Mouse (Mus musculus): ENCODE data around the gene Cntn4.
"Not testable (repeated sequence)": the region's sequence is repeated elsewhere in the genome, so short reads cannot be mapped to it uniquely, and the experiment has no call there.

The Cntn4 gene

DNA sequence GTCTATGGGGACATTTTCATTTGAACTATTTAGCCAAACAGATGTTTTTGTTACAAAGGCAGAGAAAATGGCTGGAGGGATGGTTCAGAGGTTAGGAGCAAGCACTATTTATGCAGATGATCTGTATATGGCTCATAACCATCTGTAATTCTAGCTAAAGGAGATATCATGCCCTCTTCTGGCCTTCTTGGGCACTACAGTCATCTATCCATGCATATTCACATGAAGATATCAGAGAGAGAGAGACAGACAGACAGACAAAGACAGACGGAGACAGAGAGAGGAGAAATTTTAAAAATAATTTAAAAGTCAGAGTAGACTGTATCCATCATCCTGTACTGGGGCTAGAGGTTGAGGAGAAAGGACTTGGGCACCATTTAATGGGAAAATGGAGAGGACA lies 652.2 kb downstream of the Cntn4 start:
- no peak for DNase-seq (ENCODE audit: low spot score)

DNA sequence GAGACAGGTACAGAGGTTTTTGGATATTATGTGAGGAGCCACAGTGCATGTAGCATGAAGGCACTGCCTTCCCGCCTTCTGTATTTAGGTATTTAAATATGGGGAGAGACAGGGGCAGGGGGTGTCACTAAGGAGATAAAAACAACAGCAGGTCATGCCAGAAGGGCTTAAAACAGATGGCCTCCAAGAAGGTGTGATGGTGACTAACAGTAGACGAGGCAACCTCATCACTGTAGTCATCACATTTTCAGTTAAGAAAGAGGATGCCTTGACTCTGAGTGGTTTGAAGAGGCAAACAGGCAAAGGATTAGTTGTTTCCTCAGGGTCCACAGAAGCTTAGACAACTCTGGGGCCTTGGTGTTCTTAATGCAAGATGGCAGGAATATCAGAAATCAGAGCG lies 655.0 kb downstream of the Cntn4 start:
- DNase-seq (ENCODE audit: low spot score): no peak

DNA sequence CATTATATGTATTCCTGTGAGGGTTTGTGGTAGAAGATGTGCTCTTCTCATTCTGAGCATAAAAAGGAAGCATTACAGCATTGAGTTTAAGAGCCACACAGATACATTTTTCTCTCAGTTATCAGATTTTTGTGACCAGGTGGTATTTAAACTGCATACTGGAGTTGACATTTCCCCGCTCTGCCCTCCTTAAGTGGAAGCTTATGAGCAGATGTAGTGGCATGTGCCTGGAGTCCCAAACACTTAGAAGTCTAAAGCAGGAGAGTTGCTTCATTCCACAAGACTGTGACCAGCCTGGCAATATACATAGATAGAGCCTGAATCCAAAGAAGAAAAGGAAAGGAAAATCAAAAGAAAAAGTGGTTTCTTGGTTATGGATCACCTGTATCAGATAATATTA lies 655.5 kb downstream of the Cntn4 start:
- no peak for DNase-seq (ENCODE audit: low spot score)

DNA sequence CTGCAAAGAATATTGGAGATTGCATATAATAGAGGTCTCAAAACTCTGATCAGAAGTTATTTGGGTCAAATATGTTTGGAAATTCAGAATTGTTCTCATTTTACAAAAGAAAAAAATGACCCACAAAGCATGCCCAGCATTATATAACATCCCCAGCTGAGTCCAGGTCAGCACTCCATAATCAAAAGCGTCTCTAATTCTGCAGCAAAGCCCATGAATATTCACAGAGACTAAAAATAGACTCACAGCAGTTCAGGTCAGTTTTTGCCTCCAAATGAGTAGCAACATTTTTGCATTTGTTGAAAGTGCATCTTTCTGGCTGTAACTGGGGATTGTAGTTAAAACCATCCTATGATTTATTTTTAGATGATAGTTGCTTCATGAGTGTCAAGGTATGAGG lies 657.6 kb downstream of the Cntn4 start:
- DNase-seq (ENCODE audit: low spot score): no peak

DNA sequence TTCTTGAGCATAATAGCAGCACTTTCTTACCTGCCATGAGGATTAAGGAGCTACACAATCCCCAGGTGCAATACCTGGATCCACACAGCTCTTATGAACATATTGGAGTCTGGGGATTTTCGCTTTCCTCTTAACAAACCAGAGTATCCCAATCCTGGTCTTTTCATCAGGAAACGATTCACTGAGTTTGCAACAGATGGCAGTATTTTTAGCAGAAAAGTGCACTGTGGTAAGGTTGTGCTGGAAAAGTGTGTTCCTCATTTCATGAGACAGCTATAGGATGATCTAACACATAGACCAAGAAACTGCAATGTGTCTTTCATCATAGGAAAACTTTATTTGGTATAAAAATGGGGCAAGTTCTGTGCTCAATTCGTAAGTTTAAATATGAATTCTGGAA lies 659.3 kb downstream of the Cntn4 start:
- DNase-seq (ENCODE audit: low spot score): no peak

DNA sequence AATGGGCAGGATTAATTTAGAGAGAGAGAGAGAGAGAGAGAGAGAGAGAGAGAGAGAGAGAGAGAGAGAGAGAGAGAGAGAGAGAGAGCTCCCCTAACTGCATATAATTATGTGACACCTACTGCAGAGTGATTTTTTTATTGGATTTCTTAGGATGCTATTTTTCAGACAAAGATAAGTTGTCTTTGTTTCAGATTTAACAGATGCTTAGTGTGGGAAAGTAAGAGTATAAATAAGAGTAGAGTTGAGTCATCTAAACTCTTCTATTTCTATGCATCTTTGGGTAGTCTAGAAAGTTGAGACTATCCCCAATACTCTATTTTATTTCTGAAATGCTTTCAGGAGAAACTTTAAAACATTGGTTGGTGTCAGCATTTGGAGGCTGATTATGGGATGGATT lies 660.4 kb downstream of the Cntn4 start:
- DNase-seq (ENCODE audit: low spot score): no peak

DNA sequence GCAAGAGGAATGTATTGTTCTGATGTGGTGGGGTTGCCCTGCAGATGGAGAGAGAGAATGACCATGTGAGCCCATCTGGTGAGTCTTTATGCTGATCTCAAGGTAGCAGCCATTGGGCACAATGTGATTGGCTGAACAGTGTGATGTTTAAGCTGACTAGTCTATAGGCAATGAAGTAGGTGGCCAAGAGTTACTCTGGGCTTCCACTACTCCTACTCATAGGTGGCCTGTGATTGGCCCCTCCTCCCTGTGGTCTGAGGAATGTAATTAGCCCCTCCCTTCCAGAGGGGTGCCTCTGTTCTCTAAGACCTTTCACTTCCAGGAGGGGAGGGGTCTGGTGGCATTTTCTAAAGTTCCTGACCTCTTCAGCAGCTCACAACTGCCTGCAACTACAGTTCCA lies 663.7 kb downstream of the Cntn4 start:
- DNase-seq (ENCODE audit: low spot score): no peak

DNA sequence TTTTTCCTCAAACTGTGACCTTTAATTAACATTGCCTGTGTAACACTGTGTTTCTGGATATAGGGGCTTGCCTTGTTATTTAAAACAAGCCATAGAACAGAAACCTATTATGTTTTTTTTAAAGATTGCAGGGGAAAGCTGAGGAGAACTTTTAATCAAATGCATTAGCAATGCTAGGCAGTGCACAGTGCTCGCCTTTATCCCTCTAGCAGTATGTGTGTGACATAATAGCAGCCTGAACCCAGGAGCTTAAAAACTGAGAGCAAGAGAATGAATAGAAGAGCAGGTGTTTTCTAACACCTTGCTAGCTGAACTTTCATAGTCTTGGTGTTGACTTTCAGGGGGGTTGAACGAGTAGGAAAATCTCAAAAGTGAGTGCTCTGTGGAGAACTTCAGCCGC lies 672.6 kb downstream of the Cntn4 start:
- no peak for DNase-seq (ENCODE audit: low spot score)

DNA sequence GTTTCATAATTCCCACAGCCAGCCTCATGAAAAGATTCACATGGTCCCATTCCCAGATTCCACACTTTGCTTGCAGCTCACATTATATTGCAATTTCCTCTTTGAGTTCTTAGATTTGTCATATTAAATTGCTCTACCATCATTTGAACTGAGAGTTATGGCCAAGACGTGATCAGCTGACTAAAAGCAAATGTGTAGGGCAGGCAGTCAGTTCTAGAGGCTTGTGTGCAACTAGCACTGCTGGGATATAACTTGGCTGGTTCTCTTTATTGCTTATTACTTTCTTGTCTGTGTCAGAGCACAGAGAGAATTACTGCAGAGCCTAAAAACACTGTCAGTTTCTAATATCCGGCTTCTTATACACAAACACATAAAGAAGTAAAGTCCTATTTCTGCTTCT lies 673.9 kb downstream of the Cntn4 start:
- DNase-seq (ENCODE audit: low spot score): no peak

DNA sequence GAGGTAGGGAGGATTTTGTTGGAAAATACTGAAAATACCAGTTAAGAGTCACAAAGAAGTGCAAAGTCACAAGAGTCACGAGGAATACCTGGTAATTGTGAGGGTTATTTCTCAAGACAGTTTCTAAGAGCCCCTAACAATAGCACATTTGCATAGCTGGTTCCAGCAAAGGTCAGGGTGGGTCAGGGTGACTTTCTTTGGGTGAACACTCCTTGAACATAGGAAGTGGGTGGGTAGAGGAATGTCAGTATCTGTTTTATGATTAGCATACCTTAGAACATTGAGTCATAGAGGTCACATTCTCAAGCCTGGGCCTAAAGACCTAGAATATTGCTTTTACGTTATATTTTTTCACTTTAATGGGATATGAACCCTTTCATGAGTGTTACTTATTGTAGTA lies 681.3 kb downstream of the Cntn4 start:
- DNase-seq (ENCODE audit: low spot score): not testable (repeated sequence)

DNA sequence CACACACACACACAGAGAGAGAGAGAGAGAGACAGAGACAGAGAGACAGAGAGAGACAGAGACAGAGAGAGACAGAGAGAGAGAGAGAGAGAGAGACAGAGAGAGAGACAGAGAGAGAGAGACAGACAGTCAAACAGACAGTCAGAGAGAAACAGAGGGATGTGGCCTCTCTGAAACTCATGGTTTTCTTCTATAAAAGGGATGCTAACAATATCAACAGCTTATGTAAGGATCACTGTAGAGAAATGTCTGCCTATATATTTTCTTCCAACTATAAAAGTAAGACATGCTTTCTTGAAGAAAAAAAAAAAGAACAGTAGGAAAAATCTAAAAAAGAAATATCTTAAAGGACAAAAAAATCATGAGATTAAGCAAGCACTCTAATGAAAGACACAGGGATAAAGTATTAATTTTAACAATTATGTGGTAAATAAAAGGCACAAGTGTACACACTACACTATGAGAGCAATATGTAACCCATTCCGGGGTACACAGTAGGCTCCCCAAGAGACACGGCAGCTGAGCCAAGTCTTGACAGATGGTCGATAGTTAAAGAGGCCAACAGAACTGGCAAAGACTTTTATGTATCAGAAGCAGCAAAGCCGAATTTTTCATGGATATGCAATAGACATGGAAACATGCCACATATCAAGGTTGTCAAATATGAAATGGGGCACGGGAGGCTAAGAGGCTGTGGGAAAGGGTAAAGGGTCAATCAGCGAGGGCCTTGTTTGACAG lies 704.0 kb downstream of the Cntn4 start:
- no peak for DNase-seq (ENCODE audit: low spot score)

DNA sequence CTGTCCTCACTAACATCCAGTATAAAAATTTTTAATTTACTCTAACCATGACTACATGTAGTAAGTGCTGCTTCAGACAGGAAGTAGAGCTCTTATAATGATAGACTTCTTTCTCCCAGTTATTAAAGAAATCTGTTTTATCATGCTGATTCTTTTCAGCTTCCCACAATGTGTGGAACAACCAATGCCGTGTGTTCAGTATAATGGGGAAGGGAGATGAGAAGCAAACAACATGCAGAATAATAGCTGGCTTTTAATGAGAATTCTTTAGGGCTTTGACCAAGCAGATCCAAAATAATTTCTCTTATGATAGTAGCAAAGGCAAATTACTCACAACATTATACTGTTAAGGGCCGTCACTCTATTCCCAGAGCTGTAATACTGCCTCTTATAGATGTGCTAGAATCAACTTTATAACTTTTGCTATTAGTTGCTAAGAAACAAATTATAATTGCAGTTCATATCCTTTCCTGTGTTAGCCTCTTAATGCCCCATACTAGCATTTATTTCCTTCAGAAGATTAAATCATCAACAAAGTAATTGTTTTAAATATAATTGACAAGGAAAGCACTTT lies 710.5 kb downstream of the Cntn4 start:
- no peak for DNase-seq (ENCODE audit: low spot score)

DNA sequence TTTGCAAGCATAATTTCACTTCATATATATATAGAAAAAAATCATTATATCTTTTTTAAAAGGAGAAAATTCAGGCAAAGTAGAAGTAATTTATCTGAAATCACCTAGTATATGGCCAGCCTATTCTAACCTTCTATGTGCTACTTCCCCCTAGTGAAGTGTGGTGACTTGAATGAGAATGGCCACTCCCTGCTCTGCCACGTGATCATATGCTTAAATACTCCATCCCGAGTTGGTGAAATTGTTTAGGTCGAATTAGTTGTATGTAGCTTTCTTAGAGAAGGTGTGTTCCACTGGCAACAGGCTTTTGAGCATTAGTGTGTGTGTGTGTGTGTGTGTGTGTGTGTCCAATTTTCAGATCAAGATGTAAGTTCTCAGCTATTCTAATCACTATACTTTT lies 730.6 kb downstream of the Cntn4 start:
- no peak for DNase-seq (ENCODE audit: low spot score)

DNA sequence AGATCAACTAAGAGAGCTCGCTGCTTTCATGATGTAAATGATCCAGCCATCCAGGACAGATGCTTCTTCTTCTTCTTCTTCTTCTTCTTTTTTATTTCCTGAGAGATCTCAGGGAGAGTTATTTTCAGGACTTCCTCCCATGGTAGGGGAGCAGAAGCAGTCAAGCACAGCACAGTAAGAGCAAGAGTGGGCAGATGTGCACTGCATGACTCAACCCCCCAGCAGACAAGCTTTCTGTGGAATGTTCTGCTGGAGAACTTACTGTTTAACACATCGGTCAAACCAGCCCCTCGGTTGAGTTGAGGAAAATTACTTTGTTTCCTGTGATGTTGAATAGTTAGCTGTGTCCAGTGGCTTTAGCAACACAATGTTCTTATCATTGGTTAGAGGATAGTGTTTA lies 731.2 kb downstream of the Cntn4 start:
- no peak for DNase-seq (ENCODE audit: low spot score)

DNA sequence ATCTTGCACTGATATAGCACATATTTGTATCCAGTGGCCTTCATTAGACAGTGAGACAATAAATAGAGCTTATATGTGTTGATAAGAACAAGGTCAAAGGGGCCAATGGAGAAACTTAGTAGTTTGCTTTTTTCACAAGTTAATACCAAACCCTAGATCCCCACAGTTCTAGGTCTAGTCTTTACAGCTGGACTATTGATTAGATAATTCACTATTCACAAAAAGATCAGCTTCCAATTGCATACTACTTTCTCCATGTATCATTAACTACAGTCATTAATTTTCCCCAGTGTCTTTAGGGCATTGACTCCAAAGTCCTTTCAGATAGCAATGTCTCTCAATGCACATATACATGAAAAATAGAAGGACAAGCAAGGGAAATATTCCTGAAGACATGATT lies 745.5 kb downstream of the Cntn4 start:
- no peak for DNase-seq (ENCODE audit: low spot score)

DNA sequence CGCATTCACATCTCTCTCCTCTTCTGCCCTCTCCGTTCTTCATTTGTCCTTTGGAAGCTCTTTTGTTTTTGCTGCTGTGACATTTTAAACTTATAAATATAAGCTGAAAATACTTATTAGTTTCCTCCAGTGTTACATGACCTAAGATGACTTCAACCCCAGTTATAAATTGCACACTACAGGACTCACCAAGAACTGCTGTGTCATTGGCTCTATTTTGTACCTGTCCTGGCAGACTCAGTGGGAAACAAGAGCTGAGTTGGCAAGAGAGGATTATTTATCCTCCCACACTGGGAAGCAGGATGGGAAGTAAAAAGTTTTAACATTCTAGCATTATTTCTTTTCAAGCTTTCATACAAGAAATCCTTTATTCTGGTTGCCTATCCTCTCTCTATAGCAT lies 746.0 kb downstream of the Cntn4 start:
- no peak for DNase-seq (ENCODE audit: low spot score)

DNA sequence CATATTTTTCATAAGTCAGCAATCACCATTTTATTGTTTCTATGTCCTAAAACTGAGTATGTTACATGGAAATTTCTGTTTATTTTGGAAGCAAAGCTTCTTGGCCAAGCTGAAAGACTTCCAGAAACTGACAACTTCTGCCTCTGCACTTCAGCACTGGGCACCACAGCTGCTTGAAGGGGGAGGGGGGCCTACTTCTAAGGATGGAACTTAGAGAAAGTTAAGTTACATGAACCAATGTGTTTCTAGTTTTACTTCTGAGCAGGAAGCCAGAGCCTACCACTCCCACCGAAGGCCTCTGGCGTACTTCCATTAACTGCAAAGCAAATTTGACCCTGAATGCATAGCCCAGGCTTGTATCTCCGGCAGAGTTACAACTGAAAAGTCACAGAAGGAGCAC lies 749.2 kb downstream of the Cntn4 start:
- DNase-seq (ENCODE audit: low spot score): no peak

DNA sequence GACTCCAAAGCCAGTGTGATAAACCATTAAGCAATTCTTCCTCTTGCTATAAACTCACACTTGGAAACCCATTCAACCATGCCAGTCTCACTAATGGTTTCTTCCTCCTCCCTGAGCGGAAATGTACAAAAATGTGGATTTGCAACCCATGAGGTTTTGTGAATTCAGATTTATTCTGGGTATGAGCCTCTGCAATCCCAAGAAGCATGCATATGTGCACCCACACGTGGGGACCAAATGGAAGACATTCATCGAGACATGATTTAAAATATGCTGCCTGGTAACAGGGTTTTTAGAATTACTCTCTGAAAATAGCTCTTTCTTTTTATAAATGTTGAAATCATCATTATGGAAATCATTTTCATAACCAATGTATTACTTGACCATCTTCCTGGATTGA lies 754.0 kb downstream of the Cntn4 start:
- no peak for DNase-seq (ENCODE audit: low spot score)

DNA sequence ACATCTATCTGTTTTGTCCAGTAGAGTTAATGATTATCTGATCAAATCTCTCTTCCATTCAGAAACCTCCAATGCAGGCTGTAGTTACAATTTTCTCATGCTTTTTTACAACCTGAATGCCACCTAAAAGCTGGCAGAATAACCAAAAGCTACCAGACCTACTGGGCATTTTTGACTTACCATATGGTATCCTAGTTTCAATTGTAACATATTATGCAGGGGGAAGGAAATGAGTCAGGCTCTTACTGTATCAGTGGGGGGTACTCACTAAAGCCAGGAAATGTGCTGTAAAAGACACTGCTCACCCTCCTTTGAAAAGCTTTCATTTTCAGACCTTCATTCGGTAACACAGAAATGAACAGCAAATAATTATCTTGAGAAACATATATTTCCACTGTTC lies 763.3 kb downstream of the Cntn4 start:
- no peak for DNase-seq (ENCODE audit: low spot score)

DNA sequence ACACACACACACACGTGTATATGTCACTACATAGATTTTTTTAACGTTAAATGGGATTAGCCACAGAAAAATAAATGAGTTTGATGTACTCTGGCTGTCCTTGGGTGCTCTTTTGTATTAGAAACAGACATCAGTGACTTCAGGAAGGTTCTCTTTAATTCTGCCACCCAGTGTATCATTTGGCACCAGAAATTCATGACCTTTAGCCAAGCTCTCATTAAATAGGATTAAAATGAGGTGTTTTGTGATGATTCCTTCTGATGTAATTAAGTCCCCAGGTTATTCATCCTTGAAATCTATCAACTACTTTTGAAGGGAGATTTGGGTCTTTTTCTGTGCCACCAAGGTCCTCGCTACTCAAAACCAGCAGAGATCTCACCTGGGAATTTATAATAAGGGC lies 763.8 kb downstream of the Cntn4 start:
- DNase-seq (ENCODE audit: low spot score): no peak

DNA sequence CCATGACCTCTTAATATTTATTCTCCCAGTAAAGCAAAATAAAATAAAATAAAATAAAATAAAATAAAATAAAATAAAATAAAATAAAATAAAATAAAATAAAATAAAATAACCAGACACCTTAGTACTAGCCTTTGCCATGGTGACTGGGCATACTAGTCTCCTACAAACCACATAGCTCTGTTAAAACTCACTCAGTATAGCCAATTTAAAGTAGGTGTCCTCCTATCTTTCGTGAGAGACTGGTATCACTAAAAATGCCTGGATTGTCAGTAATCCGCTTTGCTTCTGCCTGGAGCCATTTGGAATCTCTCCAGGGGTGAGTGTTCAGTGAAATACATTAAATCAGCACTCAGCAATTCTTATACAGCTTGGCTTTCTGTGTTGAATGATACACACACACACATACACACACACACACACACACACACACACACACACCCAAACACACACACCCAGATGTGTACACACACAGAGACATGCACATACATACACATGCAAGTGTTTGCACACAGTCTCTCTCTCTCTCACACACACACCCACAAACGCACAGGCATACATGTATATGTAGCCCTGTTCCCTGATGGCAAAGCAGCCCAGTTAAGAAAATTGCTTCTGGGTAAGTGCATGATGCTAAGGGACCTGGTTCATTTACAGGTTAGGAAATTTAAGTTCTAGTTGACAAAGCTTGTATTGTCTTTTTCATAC lies 776.8 kb downstream of the Cntn4 start:
- DNase-seq (ENCODE audit: low spot score): no peak

DNA sequence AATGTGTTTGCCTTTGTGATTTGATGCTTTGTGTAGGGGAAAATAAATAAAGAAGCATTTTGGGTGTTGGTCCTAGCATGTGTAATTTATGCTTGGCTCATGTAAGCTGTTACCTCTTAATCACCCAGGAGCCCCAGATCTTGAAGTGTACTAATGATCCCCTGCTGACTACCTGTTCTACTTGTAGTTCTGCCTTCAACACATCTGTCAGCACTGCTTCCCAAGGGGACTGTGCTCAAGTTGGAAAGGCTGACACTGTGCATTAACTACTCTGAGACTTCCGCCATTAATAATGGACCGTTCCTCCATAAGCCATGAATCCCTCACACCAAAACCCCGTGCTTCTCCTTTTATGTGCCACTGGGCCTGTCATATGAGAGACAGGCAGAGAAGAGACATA lies 778.2 kb downstream of the Cntn4 start:
- DNase-seq (ENCODE audit: low spot score): no peak

DNA sequence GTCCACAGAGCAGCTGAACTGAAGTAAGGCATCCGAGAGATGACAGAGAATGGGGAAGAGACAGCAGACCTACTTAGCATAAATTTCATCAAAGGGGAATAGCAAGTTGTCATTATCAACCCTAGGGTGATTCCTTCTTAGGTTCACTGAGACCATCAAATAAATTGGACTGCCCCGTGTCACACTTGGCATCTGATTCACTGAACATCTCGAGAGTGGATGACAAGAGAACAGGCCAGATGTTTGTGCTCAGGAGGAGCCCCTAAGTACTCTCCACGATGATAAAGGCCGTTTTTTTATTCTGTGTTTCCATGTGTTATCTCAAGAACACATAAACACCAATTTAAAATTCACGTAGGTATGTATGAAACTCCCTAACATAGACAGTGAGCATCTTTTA lies 780.7 kb downstream of the Cntn4 start:
- DNase-seq (ENCODE audit: low spot score): no peak

DNA sequence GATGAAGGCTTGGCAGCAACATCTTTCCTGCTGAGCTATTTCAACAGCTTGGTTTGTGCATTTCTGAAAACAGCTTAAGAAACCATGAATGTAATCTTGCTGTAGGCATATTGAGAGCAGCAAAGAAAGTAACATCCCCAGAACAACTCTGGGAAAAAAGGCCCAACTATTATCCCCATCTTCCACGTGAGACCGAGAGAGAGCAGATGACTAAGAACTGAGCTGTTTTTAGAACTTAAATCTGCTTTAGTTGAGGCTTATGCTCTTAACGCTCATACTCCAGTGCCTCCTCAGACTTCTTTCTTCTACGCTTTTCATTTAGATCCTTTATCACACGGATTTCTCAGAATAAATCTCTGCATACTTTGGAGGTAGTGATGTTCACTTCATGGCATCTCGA lies 784.9 kb downstream of the Cntn4 start:
- DNase-seq (ENCODE audit: low spot score): no peak

All from T-cell, adult 2 months (primary cell).